Mouse (Mus musculus) liver, postnatal 0 days (tissue): Measurements from ENCODE around the gene Decr2.

Experiments used
- CTCF ChIP-seq: sonication (generic); IDR thresholded peaks from 2 replicates; pipeline ENCODE4 v1.5.1; 2016; ENCODE audit warnings: antibody characterized with exemption, low read depth
- EP300 ChIP-seq: IDR thresholded peaks from 2 replicates; pipeline ENCODE4 v1.6.1; 2016; ENCODE audit warnings: antibody characterized with exemption, low read depth, mild to moderate bottlenecking

DNA sequence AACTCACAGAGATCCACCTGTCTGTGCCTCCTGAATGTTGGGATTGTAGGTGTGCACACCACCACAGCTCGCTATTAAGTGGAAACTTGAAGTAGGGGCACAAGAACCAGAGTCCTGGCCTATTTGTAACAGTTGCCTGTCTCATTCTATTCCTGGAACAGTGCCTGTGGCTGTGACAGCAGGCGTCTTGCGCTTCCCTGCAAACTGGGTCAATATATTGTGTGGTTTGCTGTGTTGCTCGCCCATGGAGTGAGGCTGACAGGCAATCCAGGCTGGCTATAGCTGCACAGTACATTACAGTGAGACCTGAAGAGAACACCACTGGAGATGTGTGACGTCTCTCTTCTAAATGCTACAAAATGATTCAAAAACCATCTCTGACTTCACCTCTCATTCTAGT is 58.6 kb downstream of the Decr2 start:
- no peak for TF ChIP-seq CTCF
- no peak for TF ChIP-seq EP300
